Mouse (Mus musculus) stomach, postnatal 0 days (tissue): ENCODE results near the gene Arrb1.

Experiments used
- CTCF ChIP-seq: IDR thresholded peaks from 2 replicates; pipeline ENCODE4 v1.5.1; 2016; ENCODE audit warnings: antibody characterized with exemption, low read depth, mild to moderate bottlenecking, moderate library complexity
- EP300 ChIP-seq: optimal IDR thresholded peaks from 2 replicates; pipeline ENCODE3; 2016; ENCODE audit warnings: antibody characterized with exemption

- TF ChIP-seq CTCF = no peak
- TF ChIP-seq EP300 = no peak
Observed at GRCm38 (mm10) chr7:99523121-99523520, 12.1 kb upstream of the Arrb1 start.
